Mouse (Mus musculus): Measurements from ENCODE around the gene Errfi1.

- TF ChIP-seq CTCF (IDR thresholded peaks at IDR 0.05; ENCODE audit: borderline replicate concordance, insufficient read depth, low read length) = no peak
- TF ChIP-seq POLR2A (IDR thresholded peaks at IDR 0.05; ENCODE audit: low read depth, low read length) = no peak
Measured at GRCm38 (mm10) chr4:150807727-150808470, 45.8 kb upstream of the Errfi1 start.
